9 mouse cellular contexts compared by ENCODE assay signal in genomic region chr15:81701350-81701749, GRCm38 (mm10). TPM values are rescaled to one million over a fixed set of nuclear protein-coding genes. Genes with fewer than 3 reads are reported as not detected.
A peak's percentile ranks its signal among the peaks of the same experiment; 100 is the strongest.
DNase-seq lines count a peak whose midpoint lies in the region; ATAC-seq and TF ChIP-seq lines count a peak whose summit lies in the region.
"Not testable (repeated sequence)": the region's sequence is repeated elsewhere in the genome, so short reads cannot be mapped to it uniquely, and the experiment has no call there.
"Had no signal": no experiment of that assay in that cellular context is flagged by ENCODE, and none has a peak within 500 bp of the region (broad histone marks: within the 10 kb centered on the region; RNA-seq: fewer than 3 reads in every experiment).

No protein-coding gene starts in this region.

- not testable (repeated sequence) for H3K4me3 ChIP-seq in E14TG2a.4 (replicated peaks; ENCODE audit: low read length); forebrain, postnatal 0 days (ENCODE audit: low read depth, low read length); hindbrain, postnatal 0 days (ENCODE audit: low read length); left cerebral cortex, adult 2 months; lung, embryonic 14.5 days (ENCODE audit: low read depth, low read length); stomach, postnatal 0 days (ENCODE audit: low read depth, low read length)

- not testable (repeated sequence) for H3K9me3 ChIP-seq in E14TG2a.4 (ENCODE audit: low read length); forebrain, postnatal 0 days (ENCODE audit: low read length); hindbrain, postnatal 0 days (ENCODE audit: low read length); lung, embryonic 14.5 days (ENCODE audit: low read depth, low read length); stomach, postnatal 0 days (ENCODE audit: control insufficient read depth, low read length)

- TF ChIP-seq EP300 in stomach, postnatal 0 days (optimal IDR thresholded peaks at IDR 0.05): not testable (repeated sequence)

- not testable (repeated sequence) for H3K4me2 ChIP-seq in forebrain, postnatal 0 days (ENCODE audit: low read depth); hindbrain, postnatal 0 days (ENCODE audit: low read depth, low read length); lung, embryonic 14.5 days; stomach, postnatal 0 days (replicated peaks; ENCODE audit: low read depth)

- peaks cover 10% of the 10 kb centered on the region for H3K27me3 ChIP-seq in E14TG2a.4 (ENCODE audit: insufficient read depth, low read length)
- H3K27me3 ChIP-seq in forebrain, postnatal 0 days (ENCODE audit: insufficient read depth, low read length); hindbrain, postnatal 0 days (ENCODE audit: insufficient read depth, low read length); lung, embryonic 14.5 days (ENCODE audit: insufficient read depth, low read length); stomach, postnatal 0 days (ENCODE audit: control insufficient read depth, insufficient read depth, low read length): not testable (repeated sequence)

- DNase-seq in forebrain, postnatal 0 days; hindbrain, postnatal 0 days (ENCODE audit: low spot score); left cerebral cortex, adult 2 months (ENCODE audit: extremely low spot score in 1 of 2, low spot score in 2 of 2); lung, embryonic 14.5 days; stomach, postnatal 0 days (ENCODE audit: low spot score): not testable (repeated sequence)

- TF ChIP-seq CTCF in E14TG2a.4 (conservative IDR thresholded peaks at IDR 0.05; ENCODE audit: low read length): peak; percentile 55
- TF ChIP-seq CTCF in forebrain, postnatal 0 days (IDR thresholded peaks at IDR 0.05; ENCODE audit: low read depth): peak; percentile 21
- peak; percentile 34 for TF ChIP-seq CTCF in hindbrain, postnatal 0 days (IDR thresholded peaks at IDR 0.05; ENCODE audit: low read depth)
- peak; percentile 24 for TF ChIP-seq CTCF in left cerebral cortex, adult 2 months (IDR thresholded peaks at IDR 0.05)
- TF ChIP-seq CTCF in lung, embryonic 14.5 days (IDR thresholded peaks at IDR 0.05; ENCODE audit: low read depth): peak; percentile 36; the same call in 1 of the 2 replicates
- peak; percentile 31 for TF ChIP-seq CTCF in stomach, postnatal 0 days (IDR thresholded peaks at IDR 0.05; ENCODE audit: low read depth)

- not testable (repeated sequence) for H3K27ac ChIP-seq in forebrain, postnatal 0 days (ENCODE audit: low read depth, low read length); hindbrain, postnatal 0 days; left cerebral cortex, adult 2 months; lung, embryonic 14.5 days (ENCODE audit: low read depth); stomach, postnatal 0 days (replicated peaks)

- H3K9ac ChIP-seq in forebrain, postnatal 0 days; hindbrain, postnatal 0 days (replicated peaks; ENCODE audit: low read length); lung, embryonic 14.5 days; stomach, postnatal 0 days (ENCODE audit: low read length): not testable (repeated sequence)

- peaks cover 45% of the 10 kb centered on the region for H3K36me3 ChIP-seq in E14TG2a.4 (ENCODE audit: insufficient read depth, low read length)
- peaks cover 32% of the 10 kb centered on the region for H3K36me3 ChIP-seq in forebrain, postnatal 0 days (ENCODE audit: insufficient read depth)
- peaks cover 28% of the 10 kb centered on the region for H3K36me3 ChIP-seq in hindbrain, postnatal 0 days (ENCODE audit: insufficient read depth, low read length)
- peaks cover 43% of the 10 kb centered on the region for H3K36me3 ChIP-seq in lung, embryonic 14.5 days (ENCODE audit: insufficient read depth)
- H3K36me3 ChIP-seq in stomach, postnatal 0 days (ENCODE audit: control insufficient read depth, insufficient read depth, low read length): peaks cover 15% of the 10 kb centered on the region

- ATAC-seq in forebrain, postnatal 0 days; hindbrain, postnatal 0 days; lung, embryonic 14.5 days (ENCODE audit: insufficient read depth); stomach, postnatal 0 days (ENCODE audit: low FRiP score, low TSS enrichment): not testable (repeated sequence)

- intact Hi-C loops in left cerebral cortex, adult 2 months (cut with DNase I): not testable (repeated sequence)

- WGBS in forebrain, postnatal 0 days: 80% methylated on average over 4 of the region's 4 CpGs
- 83% methylated on average over 4 of the region's 4 CpGs for WGBS in hindbrain, postnatal 0 days
- 75% methylated on average over 4 of the region's 4 CpGs for WGBS in lung, embryonic 14.5 days
- 79% methylated on average over 4 of the region's 4 CpGs for WGBS in stomach, postnatal 0 days

- peaks cover 71% of the 10 kb centered on the region for H3K4me1 ChIP-seq in E14TG2a.4 (replicated peaks; ENCODE audit: low read depth, low read length)
- H3K4me1 ChIP-seq in forebrain, postnatal 0 days (ENCODE audit: insufficient read depth); hindbrain, postnatal 0 days (ENCODE audit: insufficient read depth, low read length); lung, embryonic 14.5 days (ENCODE audit: insufficient read depth); stomach, postnatal 0 days (replicated peaks; ENCODE audit: control insufficient read depth, insufficient read depth): not testable (repeated sequence)

RNA-seq across cellular contexts. Expression of gene Chadl, which starts 4.3 kb away (rescaled TPM):
- 31.9 and 35.3 TPM in 2 replicates for total RNA-seq in forebrain, postnatal 0 days (2014; rRNA removed)
- polyA plus RNA-seq in forebrain, postnatal 0 days (2015; fragmentation: Nextera tagmentation; extraction: Ambion mirVana): 49.2 and 52.8 TPM in 2 replicates
- 43.1 and 64.4 TPM in 2 replicates for total RNA-seq in hindbrain, postnatal 0 days (2014; rRNA removed)
- 45.1 and 45.6 TPM in 2 replicates for polyA plus RNA-seq in hindbrain, postnatal 0 days (2015; fragmentation: Nextera tagmentation; extraction: Ambion mirVana)
- 10 to 100 TPM; 12.2 to 13.8 TPM for total RNA-seq in left cerebral cortex, adult 2 months (2021)
- 4.6 and 4.7 TPM in 2 replicates for polyA plus RNA-seq in lung, embryonic 14.5 days (2014; fragmentation: Nextera tagmentation; extraction: Ambion mirVana)
- 2.4 and 2.9 TPM in 2 replicates for polyA plus RNA-seq in stomach, postnatal 0 days (2015; fragmentation: Nextera tagmentation; extraction: Ambion mirVana)
- total RNA-seq: common myeloid progenitor, adult 5-6 weeks; granulocyte monocyte progenitor cell, adult 5-6 weeks had no signal
- polyA plus RNA-seq: G1E had no signal

RNA-seq across cellular contexts. Expression of gene L3mbtl2, which starts 37.7 kb away (rescaled TPM):
- total RNA-seq in forebrain, postnatal 0 days (2014; rRNA removed): 28.5 and 30.9 TPM in 2 replicates
- 24.3 and 28.5 TPM in 2 replicates for polyA plus RNA-seq in forebrain, postnatal 0 days (2015; fragmentation: Nextera tagmentation; extraction: Ambion mirVana)
- 29.9 and 31.4 TPM in 2 replicates for total RNA-seq in hindbrain, postnatal 0 days (2014; rRNA removed)
- 27.1 and 27.6 TPM in 2 replicates for polyA plus RNA-seq in hindbrain, postnatal 0 days (2015; fragmentation: Nextera tagmentation; extraction: Ambion mirVana)
- 10 to 100 TPM; 35.0 to 38.8 TPM for total RNA-seq in left cerebral cortex, adult 2 months (2021)
- polyA plus RNA-seq in lung, embryonic 14.5 days (2014; fragmentation: Nextera tagmentation; extraction: Ambion mirVana): 25.8 and 26.7 TPM in 2 replicates
- 9.2 and 9.4 TPM in 2 replicates for polyA plus RNA-seq in stomach, postnatal 0 days (2015; fragmentation: Nextera tagmentation; extraction: Ambion mirVana)

RNA-seq across cellular contexts. Expression of gene Zc3h7b, which starts 43.5 kb away (rescaled TPM):
- 121 and 131 TPM in 2 replicates for total RNA-seq in forebrain, postnatal 0 days (2014; rRNA removed)
- polyA plus RNA-seq in forebrain, postnatal 0 days (2015; fragmentation: Nextera tagmentation; extraction: Ambion mirVana): 38.6 and 41.3 TPM in 2 replicates
- 136 and 148 TPM in 2 replicates for total RNA-seq in hindbrain, postnatal 0 days (2014; rRNA removed)
- polyA plus RNA-seq in hindbrain, postnatal 0 days (2015; fragmentation: Nextera tagmentation; extraction: Ambion mirVana): 31.4 and 34.5 TPM in 2 replicates
- 100 to 1,000 TPM; 160 to 179 TPM for total RNA-seq in left cerebral cortex, adult 2 months (2021)
- polyA plus RNA-seq in lung, embryonic 14.5 days (2014; fragmentation: Nextera tagmentation; extraction: Ambion mirVana): 45.6 and 46.1 TPM in 2 replicates
- polyA plus RNA-seq in stomach, postnatal 0 days (2015; fragmentation: Nextera tagmentation; extraction: Ambion mirVana): 9.1 and 11.1 TPM in 2 replicates

RNA-seq across cellular contexts. Expression of gene Rangap1, which starts 44.0 kb away (rescaled TPM):
- 146 and 163 TPM in 2 replicates for total RNA-seq in forebrain, postnatal 0 days (2014; rRNA removed)
- 107 and 133 TPM in 2 replicates for polyA plus RNA-seq in forebrain, postnatal 0 days (2015; fragmentation: Nextera tagmentation; extraction: Ambion mirVana)
- 147 and 151 TPM in 2 replicates for total RNA-seq in hindbrain, postnatal 0 days (2014; rRNA removed)
- 124 and 128 TPM in 2 replicates for polyA plus RNA-seq in hindbrain, postnatal 0 days (2015; fragmentation: Nextera tagmentation; extraction: Ambion mirVana)
- 100 to 1,000 TPM; 214 to 229 TPM for total RNA-seq in left cerebral cortex, adult 2 months (2021)
- 101 and 107 TPM in 2 replicates for polyA plus RNA-seq in lung, embryonic 14.5 days (2014; fragmentation: Nextera tagmentation; extraction: Ambion mirVana)
- polyA plus RNA-seq in stomach, postnatal 0 days (2015; fragmentation: Nextera tagmentation; extraction: Ambion mirVana): 39.0 and 40.2 TPM in 2 replicates
